Mouse (Mus musculus) heart, embryonic 11.5 days (tissue): ENCODE data around the gene Olfr878. TPM values are rescaled to one million over a fixed set of nuclear protein-coding genes. Genes with fewer than 3 reads are reported as not detected.

Experiments used
- ATAC-seq: fragments of 200-750 bp; cut with Nextera tagmentation; replicated peaks from 2 replicates; pipeline ENCODE4 v1.8.0; 2017; ENCODE audit warnings: moderate library complexity; ENCODE audit not compliant: insufficient number of reproducible peaks, low FRiP score, low TSS enrichment
- H3K27ac ChIP-seq: fragments of 300-500 bp; sonication (generic); 2 replicates; pipeline ENCODE4 v1.5.1; 2014; ENCODE audit warnings: mild to moderate bottlenecking, low read depth, low read length
- H3K27me3 ChIP-seq: fragments of 300-500 bp; sonication (generic); 2 replicates; pipeline ENCODE4 v1.6.1; 2014; ENCODE audit warnings: mild to moderate bottlenecking, low read length, mixed read lengths; ENCODE audit not compliant: control insufficient read depth, insufficient read depth
- H3K36me3 ChIP-seq: fragments of 300-500 bp; sonication (generic); 2 replicates; pipeline ENCODE4 v1.6.1; 2014; ENCODE audit warnings: mild to moderate bottlenecking, low read length, moderate library complexity, mixed read lengths; ENCODE audit not compliant: control insufficient read depth, insufficient read depth
- H3K4me1 ChIP-seq: fragments of 300-500 bp; sonication (generic); 2 replicates; pipeline ENCODE4 v1.6.1; 2014; ENCODE audit warnings: low read length; ENCODE audit not compliant: control insufficient read depth, insufficient read depth
- H3K4me2 ChIP-seq: fragments of 300-500 bp; sonication (generic); 2 replicates; pipeline ENCODE4 v1.6.1; 2014; ENCODE audit warnings: mild to moderate bottlenecking, moderate library complexity
- H3K4me3 ChIP-seq: fragments of 300-500 bp; sonication (generic); 2 replicates; pipeline ENCODE4 v1.5.1; 2014; ENCODE audit warnings: low read depth, low read length
- H3K9ac ChIP-seq: fragments of 300-500 bp; sonication (generic); 2 replicates; pipeline ENCODE4 v1.6.1; 2014; ENCODE audit warnings: mild to moderate bottlenecking, low read depth, low read length, moderate library complexity
- H3K9me3 ChIP-seq: fragments of 300-500 bp; sonication (generic); replicated peaks from 2 replicates; pipeline ENCODE4 v1.6.1; 2016; ENCODE audit warnings: low read length; ENCODE audit not compliant: control insufficient read depth
- WGBS: fragments of 180-500 bp; shearing (Covaris S2); extraction: QIAGEN DNeasy Blood & Tissue Kit; methylation state at CpG from one replicate; pipeline ENCODE4 v1.1.7; 2014; ENCODE audit not compliant: insufficient replicate concordance; 5-methylcytosine and 5-hydroxymethylcytosine counted together
- polyA plus RNA-seq: library from polyadenylated mRNA; unstranded; fragments of >200 nt; fragmentation: Nextera tagmentation; extraction: Ambion mirVana; gene quantifications from 2 replicates; pipeline ENCODE4 v1.2.1, GENCODE M21; 2014

The Olfr878 gene
- polyA plus RNA-seq, result not detected in 2 replicates

- H3K4me2 ChIP-seq, result no peak within 1 kb of the TSS
- H3K36me3 ChIP-seq, result no peaks in the 10 kb centered on the region
- no peak within 1 kb of the TSS for H3K27ac ChIP-seq
- WGBS, result 70% methylated on average over 2 of the region's 2 CpGs
- H3K4me3 ChIP-seq, result no peak within 1 kb of the TSS
- H3K27me3 ChIP-seq, result no peaks in the 10 kb centered on the region
- no peak within 1 kb of the TSS for H3K9ac ChIP-seq
- H3K9me3 ChIP-seq, result no peaks in the 10 kb centered on the region
- ATAC-seq, result no peak
- no peaks in the 10 kb centered on the region for H3K4me1 ChIP-seq
These were observed at the start of gene Olfr878 for GRCm38 (mm10) chr9:37917540-37917939. TSS of gene Olfr878 (plus strand) at chr9:37917840.

DNA sequence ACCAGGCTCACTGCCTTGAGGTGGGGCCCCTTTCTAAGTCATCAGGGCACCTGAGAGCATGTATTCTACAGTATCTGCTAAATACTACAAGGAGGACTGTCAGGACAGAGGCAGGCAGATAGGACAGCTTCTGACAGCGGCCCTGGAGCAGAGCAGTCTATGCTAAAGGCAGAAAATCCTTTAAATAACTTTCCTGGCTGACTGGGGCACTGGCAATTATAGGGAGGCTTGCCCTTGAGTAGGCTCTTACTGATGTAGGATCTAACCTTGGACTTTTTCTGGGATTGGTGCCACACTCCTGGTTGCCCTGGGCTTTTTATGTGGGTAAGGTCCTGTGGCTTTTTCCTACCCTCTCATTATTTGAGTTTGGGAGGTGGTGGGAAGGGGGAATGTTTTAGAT, 47.4 kb upstream of the Olfr878 start:
- WGBS, result 48% methylated on average over 1 of the region's 1 CpGs
- no peak overlapping the region for H3K27ac ChIP-seq
- H3K36me3 ChIP-seq, result no peaks in the 10 kb centered on the region
- H3K9ac ChIP-seq, result no peak overlapping the region
- no peak for ATAC-seq
- no peak overlapping the region for H3K4me3 ChIP-seq
- no peak overlapping the region for H3K4me2 ChIP-seq
- H3K27me3 ChIP-seq, result no peaks in the 10 kb centered on the region
- H3K9me3 ChIP-seq, result no peaks in the 10 kb centered on the region
- H3K4me1 ChIP-seq, result no peaks in the 10 kb centered on the region

DNA sequence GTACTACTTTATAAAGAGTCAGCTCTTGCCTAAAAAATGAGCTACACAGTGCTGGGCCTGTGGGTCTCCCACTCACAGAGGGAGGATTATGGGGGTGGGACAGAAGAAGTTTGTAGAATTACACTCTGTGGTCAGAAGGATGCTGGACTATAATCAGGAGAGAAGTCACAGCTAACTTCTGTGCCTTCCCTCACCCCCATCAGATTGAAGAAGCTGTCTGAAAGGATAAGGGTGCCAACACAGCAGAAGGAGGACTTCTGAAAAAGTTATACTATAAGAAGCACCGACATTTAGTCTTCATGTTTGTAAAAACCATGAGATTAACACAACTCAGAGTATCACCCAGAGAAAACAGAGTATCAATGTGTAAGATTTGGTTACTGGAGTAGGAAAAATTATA, 46.5 kb upstream of the Olfr878 start:
- Histone ChIP-seq H3K27me3 (no peaks in the 10 kb centered on the region), H3K4me2 (no peak overlapping the region), H3K27ac (no peak overlapping the region), H3K4me1 (no peaks in the 10 kb centered on the region), H3K36me3 (no peaks in the 10 kb centered on the region), H3K4me3 (no peak overlapping the region), H3K9ac (no peak overlapping the region), H3K9me3 (no peaks in the 10 kb centered on the region)
- no peak for ATAC-seq
- 68% methylated on average over 1 of the region's 1 CpGs for WGBS

DNA sequence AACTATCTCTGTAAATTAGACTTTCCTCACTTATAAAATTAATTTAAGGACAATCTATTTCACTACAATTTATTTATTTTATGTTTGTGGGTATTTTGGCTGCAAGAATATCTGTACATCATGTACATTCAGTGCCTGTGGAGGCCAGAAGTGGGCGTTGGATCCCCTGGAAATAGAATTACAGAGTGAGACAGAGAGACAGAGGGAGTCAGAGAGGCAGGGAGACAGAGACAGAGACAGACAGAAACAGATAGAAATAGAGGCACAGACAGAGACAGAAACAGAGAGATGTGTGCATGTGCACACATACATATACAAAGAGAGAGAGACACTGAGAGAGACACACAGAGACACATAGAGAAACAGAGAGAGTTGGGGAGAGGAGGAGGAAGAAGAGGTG, 46.1 kb upstream of the Olfr878 start:
- Histone ChIP-seq H3K4me3 (no peak overlapping the region), H3K27me3 (no peaks in the 10 kb centered on the region), H3K9me3 (no peaks in the 10 kb centered on the region), H3K27ac (no peak overlapping the region), H3K4me1 (no peaks in the 10 kb centered on the region), H3K36me3 (no peaks in the 10 kb centered on the region), H3K4me2 (no peak overlapping the region), H3K9ac (no peak overlapping the region)
- no peak for ATAC-seq
- 61% methylated on average over 1 of the region's 1 CpGs for WGBS

GRCm38 (mm10) chr9:37890960-37891359, 26.7 kb upstream of the Olfr878 start:
- 43% methylated on average over 2 of the region's 2 CpGs for WGBS
- no peak overlapping the region for H3K27ac ChIP-seq
- no peak overlapping the region for H3K9ac ChIP-seq
- no peak overlapping the region for H3K4me3 ChIP-seq
- H3K9me3 ChIP-seq, result no peaks in the 10 kb centered on the region
- no peak for ATAC-seq
- H3K4me2 ChIP-seq, result no peak overlapping the region
- H3K27me3 ChIP-seq, result no peaks in the 10 kb centered on the region
- H3K4me1 ChIP-seq, result no peaks in the 10 kb centered on the region
- H3K36me3 ChIP-seq, result no peaks in the 10 kb centered on the region

DNA sequence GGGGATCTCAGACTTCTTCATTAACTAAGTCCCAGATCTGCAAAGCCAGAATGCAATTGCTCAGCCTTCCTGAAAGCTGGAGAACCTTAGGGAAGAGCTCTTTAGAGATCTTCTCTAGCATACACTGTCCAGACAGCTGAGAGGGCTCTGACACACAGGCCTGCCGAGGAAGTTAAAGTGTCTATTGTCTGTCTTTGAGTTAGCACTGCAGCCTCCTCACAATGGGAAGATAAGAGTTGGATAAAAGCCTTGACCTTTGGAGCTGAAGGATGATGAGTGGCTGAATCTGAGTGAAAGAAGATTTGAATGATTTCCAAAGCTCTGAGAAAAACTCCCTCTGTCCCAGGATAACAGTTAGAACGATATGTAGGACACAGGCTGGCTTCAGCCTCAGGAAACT, 21.0 kb upstream of the Olfr878 start, which contains the start of gene Olfr145:
TSS of gene Olfr145 (plus strand) at position 64 of the 400 bp plus-strand sequence.
- no peak within 1 kb of the TSS for H3K4me2 ChIP-seq
- H3K9me3 ChIP-seq, result no peaks in the 10 kb centered on the region
- H3K9ac ChIP-seq, result no peak within 1 kb of the TSS
- H3K36me3 ChIP-seq, result no peaks in the 10 kb centered on the region
- H3K27ac ChIP-seq, result no peak within 1 kb of the TSS
- H3K4me1 ChIP-seq, result no peaks in the 10 kb centered on the region
- H3K27me3 ChIP-seq, result no peaks in the 10 kb centered on the region
- WGBS, result 18% methylated on average over 2 of the region's 2 CpGs
- no peak within 1 kb of the TSS for H3K4me3 ChIP-seq
- ATAC-seq, result no peak

GRCm38 (mm10) chr9:37905555-37905954, 12.1 kb upstream of the Olfr878 start:
- no peak overlapping the region for H3K4me2 ChIP-seq
- H3K27ac ChIP-seq, result no peak overlapping the region
- WGBS, result 66% methylated on average over 3 of the region's 3 CpGs
- no peak for ATAC-seq
- H3K9ac ChIP-seq, result no peak overlapping the region
- no peaks in the 10 kb centered on the region for H3K27me3 ChIP-seq
- no peaks in the 10 kb centered on the region for H3K4me1 ChIP-seq
- no peaks in the 10 kb centered on the region for H3K36me3 ChIP-seq
- no peaks in the 10 kb centered on the region for H3K9me3 ChIP-seq
- no peak overlapping the region for H3K4me3 ChIP-seq

DNA sequence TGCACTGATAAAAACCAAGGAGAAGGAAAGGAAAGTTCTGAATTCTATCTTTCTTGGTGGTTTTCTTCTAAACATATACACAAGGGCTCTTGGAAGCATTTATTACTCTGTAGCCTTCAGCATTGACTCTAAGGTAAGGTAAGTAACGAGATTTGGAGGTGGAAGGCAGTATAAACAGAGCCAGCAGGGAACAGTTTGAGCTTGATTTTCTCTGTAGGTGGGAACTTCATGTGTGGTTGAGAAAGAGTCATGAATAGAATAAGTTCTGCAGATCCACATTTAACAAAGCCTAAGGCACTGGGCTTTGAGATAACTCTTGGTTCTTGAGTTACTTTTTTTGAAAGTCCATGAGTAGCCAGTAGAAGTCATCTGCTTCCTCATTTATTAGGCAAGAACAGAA, 378 bp downstream of the Olfr878 start:
- no peak for ATAC-seq
- H3K27ac ChIP-seq, result no peak overlapping the region
- no peak overlapping the region for H3K9ac ChIP-seq
- no peak overlapping the region for H3K4me2 ChIP-seq
- H3K27me3 ChIP-seq, result no peaks in the 10 kb centered on the region
- no peak overlapping the region for H3K4me3 ChIP-seq
- no peaks in the 10 kb centered on the region for H3K4me1 ChIP-seq
- H3K9me3 ChIP-seq, result no peaks in the 10 kb centered on the region
- no peaks in the 10 kb centered on the region for H3K36me3 ChIP-seq
- WGBS, result 59% methylated on average over 1 of the region's 1 CpGs

DNA sequence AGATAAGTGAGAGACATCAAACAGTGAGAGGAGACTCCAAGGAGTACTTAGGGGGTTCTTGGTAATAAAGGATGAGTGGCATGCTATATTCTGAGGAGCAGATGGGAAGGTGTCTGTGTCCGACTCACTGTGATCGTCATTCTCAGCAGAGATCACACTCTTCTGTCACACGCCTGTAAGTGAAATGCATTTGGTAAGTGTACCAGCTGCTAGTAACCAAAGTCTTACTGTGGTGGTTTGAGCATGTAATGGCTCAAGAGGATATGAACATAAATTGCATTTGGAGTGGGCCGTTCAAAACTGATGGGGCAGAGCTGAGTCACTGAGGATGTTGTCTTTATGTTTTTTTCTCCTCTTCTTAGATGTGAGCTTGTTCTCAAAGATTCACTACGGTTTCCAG, 6.6 kb downstream of the Olfr878 start:
- Histone ChIP-seq H3K27me3 (no peaks in the 10 kb centered on the region), H3K4me1 (no peaks in the 10 kb centered on the region), H3K4me2 (no peak overlapping the region), H3K36me3 (no peaks in the 10 kb centered on the region), H3K4me3 (no peak overlapping the region), H3K9ac (no peak overlapping the region), H3K27ac (no peak overlapping the region), H3K9me3 (no peaks in the 10 kb centered on the region)
- ATAC-seq, result no peak
- 78% methylated on average over 5 of the region's 5 CpGs for WGBS
